Mouse (Mus musculus) megakaryocyte, adult 5-6 weeks (primary cell): ENCODE measurements around the gene Ctdspl. TPM values are rescaled to one million over a fixed set of nuclear protein-coding genes. Genes with fewer than 3 reads are reported as not detected.
A peak's percentile ranks its signal among the peaks of the same experiment; 100 is the strongest.

Experiments
- ATAC-seq: 2 replicates; pipeline ENCODE4 v1.8.0; 2016; ENCODE audit warnings: mild to moderate bottlenecking, inconsistent platforms; ENCODE audit not compliant: poor library complexity, severe bottlenecking
- total RNA-seq, 2 experiments: library from RNA; stranded (forward) in 1 of 2; stranded (reverse) in 1 of 2; fragments of 153-499, 151-499 nt in 1 of 2; fragments of 221-1000, 200-1000 nt in 1 of 2; gene quantifications; 2 replicates each; pipeline versions ENCODE4 v1.2.3 to v1.2.4; 2015 to 2017

The Ctdspl gene
- total RNA-seq, 2 experiments from 2014 or later = 9.8 to 17.8 TPM

DNA sequence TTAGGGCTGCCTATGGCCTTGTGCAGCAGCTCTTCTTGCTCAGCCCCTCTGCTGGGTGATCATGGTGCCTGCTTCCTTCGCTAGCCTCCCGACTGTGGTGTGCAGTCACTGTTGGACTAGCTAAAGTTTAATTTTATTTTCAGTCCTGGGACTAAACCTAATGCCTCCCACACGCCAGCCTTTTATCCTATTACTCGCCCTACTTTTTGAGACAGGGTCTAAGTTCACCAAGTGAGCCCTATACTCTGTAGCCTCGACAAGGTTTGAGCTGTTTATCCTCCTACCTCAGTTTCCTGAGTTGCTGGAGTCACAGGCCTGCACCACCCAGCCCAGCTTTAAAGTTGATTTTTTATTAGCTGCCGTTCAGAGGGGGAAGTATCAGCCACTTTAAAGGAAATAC, 99.0 kb downstream of the Ctdspl start:
- no peak for ATAC-seq

DNA sequence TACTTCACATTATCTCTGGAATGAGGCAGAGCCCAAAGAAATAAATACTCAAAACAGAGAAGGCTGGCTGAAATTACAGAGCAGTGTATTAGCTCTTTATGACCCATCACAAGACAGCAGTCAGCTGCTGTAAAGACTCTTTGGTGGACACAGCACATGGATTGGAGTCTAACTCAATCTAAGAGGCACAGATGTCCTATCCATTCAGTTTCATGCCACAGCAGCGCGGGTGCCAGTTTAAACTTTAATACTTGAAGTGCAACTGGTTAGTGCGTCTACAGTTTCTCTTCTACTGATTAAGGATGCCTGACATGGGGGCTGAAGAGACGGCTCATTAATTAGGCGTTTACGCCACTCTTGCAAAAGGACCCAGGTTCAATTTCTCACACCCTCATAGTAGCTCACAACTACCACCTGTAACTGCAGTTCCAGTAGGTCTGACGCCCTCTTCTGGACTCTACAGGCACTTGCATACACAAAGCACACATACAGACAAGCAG, 99.6 kb downstream of the Ctdspl start:
- ATAC-seq = no peak

DNA sequence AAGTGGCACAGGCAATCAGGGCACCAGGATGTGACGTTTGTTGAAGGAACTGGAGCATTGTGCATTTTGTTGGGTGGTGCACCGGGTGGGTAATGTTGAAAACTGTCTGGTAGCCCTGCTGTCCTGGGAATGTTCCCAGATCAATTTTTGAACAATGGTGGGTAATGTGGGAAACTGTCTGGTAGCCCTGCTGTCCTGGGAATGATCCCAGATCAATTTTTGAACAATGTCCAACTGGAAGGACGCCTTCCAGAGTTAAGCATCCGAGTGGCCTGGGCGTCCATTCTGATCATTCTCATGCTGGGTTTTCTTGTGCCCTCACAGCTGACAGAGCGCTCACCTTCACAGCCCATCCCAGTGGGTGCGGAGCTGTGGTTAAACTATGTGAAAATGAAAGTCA, 101.1 kb downstream of the Ctdspl start:
- ATAC-seq = no peak

DNA sequence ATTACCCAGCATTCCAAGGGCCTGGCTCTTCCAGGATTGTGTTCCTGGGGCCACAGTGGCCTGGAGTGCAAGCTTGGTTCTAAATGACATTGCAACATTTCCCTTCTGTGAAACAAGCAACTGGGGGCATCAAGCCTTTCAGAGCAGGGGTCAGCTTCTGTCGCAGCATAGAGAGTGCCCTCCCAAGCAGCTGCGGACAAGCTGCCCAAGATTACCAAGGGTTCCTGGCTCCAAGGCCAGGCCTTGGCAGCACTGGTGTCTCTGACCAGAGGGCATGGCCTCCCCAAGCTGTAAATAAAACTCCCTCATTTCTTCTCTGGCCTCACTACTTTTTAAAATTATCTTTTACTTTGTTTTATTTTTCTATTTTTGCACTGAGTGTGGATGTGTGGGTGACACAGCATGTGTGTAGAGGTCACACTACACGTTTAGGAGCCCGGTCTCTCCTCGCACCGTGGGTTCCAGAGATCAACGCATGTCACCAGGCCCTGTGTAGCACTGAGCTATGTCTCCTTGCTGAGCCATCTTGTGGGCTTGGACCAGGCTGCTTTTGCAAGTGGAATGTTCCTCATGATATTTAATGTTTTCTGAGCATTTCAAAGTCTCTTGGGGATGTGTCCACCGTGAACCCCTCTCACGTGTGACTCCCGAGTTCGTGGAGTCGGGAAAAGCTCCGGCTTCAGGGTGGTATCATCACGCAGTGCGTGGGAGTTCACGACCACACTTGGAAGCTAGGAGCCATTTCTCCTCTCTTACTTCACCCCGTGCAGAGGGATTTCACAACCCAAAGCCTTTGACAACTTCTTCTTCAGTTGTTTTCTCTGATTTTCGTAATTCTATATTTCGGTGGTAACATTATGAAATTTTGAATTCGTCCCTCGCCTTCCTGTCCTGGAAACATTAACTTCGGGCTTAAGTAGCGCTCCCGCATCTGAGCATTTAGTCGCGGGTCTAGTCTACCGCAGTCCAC, 102.3 kb downstream of the Ctdspl start:
- ATAC-seq = peak; percentile 71

DNA sequence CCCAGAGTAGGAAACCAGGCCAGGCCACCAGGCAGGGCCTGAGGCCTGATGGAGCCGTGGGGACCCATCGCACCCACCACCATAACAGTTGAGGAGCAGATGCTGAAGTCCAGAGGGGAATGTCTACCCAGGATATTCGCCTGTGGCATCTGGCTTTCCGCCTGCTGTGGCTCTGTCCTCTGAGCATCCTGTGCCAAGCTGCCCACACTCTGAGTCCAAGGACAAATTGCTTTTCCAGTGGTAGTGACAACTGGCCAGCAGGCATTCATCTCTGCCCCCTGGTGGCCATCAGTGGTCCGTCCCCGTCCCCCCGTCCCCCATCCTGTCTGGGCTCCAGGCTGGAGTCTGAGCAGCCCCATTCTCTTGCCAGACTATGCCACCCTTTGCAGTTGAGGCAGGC, 103.3 kb downstream of the Ctdspl start:
- peak; percentile 79 for ATAC-seq

DNA sequence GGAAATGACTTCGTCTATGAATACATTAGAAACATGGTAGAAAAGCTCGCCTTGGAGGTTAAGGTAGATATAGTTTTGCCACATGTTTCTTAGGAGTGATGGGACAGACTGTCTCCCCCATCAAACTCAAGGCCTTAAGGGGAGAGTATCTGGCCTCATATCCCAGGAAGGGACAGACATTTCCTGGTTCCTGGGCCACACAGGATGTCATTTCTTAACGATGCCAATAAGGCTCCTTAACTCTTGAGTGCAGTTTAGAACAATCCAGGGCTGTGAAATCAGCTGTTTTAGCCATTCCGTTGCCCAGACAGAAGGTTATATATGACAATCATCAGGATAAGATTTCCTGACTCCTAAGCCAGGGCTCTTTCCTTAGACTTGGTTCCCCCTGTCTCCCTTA, 104.8 kb downstream of the Ctdspl start:
- no peak for ATAC-seq

DNA sequence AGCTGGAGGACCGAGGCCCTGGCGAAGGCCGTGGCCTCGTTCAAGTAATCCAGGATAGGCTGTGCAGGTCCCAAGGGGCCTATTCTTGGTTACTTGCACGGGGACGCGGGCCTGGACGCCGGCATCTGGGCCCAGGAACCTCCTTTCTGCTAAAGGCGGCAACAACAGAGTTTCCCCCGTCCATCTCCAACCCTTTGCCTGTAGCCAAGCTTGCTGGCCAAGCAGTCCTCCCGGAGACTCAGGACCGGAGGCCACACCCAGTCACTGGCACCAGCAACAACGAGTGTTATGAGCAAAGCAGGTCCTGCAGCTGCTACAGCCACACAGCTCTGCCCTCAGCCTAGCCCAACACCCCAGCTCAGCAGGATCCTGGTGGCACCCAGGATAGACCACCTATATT, 105.5 kb downstream of the Ctdspl start:
- ATAC-seq = no peak

DNA sequence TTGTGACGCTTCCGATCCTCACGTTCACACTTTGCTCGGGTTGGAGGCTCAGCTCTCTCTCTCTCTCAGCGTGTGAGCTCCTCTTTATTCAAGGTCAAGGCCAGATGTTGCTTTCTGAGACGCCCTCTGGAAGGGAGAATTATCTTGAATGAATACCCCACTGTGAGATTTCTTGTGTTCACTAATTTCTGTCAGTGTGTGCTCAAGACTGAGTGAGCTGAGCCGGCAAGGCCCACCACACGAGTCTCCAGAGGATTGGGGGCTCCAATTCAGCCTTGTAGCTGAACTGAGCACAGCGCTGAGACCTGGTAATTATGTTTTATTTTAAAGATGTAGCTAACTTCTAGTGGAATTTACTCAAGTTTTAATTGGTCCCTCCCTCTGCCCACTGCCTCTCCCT, 106.3 kb downstream of the Ctdspl start:
- no peak for ATAC-seq

DNA sequence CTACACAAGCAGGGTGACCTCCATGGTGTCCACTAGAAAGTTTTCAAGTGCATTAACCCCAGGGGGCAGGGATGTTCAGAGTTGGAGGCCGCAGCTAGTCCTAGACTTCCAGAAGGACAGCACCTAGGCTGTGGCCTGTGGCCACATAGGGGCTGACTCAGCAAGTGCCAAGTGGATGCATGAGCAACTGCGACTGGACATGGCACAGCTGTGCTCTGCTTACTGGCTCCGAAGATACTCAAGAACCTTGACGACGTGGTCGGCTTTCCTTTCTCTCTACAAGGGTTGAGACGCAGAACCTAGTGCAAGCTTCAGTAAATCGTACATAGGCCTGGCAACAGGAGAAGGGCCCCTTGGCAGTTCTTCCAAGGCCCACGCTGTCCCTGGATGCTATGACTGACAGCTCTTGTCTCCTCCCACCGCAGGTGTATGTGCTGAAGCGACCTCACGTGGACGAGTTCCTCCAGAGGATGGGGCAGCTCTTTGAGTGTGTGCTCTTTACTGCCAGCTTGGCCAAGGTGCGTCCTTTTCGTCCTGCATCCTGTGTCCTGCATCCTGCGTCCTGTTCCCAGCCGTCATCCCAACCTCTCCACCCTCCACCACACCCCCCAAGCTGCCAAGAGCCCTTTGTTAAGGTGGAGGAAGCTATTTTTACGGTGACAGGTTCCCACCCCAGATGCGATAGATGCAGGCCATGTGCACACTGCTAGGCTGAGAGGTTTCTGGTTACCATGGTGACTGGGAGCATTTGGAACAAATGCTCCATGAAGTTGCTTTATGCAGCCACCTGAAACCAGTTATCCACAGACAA, 107.1 kb downstream of the Ctdspl start:
- ATAC-seq = no peak

DNA sequence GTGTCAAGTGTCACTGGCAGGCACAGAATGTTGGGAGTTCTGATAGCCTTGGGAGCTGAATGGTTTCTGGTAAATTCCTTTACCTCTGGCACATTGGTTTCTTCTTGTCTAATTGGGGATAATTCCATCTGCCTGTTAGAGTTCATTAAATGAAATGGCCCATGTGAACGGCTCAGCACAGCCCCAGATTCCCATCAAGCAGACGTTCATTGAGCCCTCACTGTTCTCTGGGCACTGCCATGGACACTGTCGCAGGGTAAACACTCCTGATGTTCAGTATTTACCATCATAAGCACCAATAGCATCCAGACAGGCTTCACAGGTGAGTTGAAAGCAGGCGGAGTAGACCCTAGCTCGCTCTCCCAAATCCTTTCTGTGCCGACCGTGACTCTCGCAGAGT, 107.8 kb downstream of the Ctdspl start:
- no peak for ATAC-seq

DNA sequence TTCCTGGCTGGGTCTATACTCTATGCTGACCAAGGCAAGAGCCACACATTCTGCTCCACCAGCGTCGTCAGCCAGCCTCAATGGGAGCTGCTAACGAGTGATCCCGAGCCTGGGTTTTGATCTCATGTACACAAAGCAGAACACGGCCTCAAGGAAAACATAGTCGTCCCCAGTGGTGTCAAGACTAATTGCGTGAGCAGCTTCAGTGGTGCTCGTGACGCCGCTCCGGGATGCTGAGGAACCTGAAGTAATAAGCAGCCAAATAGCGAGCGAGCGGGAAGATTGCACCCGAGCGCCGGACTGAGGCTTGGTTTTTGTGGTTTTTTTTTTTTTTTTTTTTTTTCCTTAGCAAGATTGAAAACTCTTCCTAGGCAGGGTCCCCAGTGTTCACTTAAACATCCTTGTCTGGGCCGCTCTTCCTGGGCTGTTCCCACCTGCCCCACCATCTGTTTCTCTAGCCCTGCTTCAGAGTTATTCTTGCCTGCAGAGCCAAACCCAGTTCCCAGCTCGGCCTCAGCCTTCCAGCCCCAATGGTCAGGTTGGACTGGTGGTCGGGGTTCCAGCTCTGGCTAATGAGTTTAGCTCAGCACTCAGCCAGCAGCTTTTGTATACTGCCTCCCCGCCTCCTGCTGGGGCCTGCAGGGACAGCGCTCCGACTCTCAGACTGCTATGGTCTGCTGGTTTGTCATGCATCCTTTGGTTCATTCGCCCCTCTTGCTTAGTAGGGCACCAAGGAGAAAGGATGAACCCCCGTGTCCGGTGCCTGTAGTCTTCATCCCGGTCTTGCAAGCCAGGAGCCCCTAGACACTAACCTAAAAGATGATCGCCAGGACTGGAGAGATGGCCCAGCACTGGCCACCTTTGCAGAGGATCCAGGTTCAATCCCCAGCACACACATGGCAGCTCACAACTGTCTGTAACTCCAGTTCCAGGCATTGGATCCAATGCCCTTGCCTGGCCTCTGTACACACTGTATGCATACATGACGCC, 108.7 kb downstream of the Ctdspl start:
- ATAC-seq = no peak

DNA sequence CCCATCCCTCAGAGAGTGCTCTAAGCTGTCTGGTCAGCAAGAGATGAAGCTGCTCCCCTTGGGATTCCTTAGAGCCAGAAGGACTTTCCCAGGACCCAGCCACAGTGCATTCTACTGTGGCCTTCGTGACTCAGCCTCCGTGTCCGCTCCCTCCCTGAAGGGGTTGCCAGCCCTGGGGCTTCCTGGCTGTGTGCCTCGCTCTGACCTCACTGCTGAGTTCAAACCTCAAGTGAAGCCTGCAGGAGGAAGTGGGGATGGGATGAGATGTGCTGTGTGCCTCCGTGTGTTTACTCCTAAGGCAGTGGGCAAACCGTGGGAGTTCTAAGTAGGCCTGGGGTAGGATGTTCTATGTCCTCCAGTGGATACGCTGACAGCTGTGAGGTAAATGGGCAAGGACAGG, 109.6 kb downstream of the Ctdspl start:
- peak; percentile 86 for ATAC-seq

DNA sequence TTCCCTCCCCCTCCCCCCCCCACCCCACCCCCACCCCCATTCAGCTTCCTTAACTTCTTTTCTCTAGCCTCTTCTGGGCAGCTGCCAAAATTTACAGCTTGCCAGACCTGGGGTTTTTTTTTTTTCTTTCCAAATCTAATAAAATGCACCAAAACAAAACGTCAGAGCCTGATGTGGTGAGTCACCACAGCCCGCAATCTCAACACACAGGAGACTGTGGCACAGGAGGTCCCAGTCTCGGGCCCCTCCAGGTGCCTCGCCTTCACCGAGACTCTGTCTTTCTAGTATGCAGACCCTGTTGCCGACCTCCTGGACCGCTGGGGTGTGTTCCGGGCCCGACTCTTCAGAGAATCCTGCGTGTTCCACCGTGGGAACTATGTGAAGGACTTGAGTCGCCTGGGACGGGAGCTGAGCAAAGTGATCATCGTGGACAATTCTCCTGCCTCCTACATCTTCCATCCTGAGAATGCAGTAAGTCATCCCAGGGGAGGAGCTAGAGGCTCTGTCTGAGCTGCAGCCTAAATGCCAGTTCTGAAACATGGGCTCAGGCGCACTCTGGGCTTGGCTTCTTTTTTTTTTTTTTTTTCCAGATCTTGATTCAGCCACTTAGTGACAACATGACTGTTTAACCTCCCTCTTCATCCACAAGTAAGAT, 111.0 kb downstream of the Ctdspl start:
- ATAC-seq = no peak

DNA sequence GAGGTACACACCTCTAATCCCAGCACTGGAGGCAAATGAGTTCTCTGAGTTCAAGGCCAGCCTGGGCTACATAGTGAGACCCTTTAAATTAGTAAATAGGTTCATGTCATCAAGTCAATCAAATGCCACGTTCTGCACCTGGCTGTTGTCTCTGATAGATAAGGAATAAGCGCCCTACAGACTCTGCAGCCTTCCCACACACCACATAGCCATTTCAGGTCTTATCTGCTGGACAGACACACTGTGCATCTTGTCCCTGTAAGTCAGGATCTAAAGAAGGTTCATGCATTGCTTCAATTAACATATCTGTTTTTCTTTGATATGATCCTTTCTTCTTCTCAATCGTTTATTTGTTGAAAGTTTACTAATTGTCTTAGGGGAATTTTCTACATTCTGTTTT, 112.3 kb downstream of the Ctdspl start:
- no peak for ATAC-seq

DNA sequence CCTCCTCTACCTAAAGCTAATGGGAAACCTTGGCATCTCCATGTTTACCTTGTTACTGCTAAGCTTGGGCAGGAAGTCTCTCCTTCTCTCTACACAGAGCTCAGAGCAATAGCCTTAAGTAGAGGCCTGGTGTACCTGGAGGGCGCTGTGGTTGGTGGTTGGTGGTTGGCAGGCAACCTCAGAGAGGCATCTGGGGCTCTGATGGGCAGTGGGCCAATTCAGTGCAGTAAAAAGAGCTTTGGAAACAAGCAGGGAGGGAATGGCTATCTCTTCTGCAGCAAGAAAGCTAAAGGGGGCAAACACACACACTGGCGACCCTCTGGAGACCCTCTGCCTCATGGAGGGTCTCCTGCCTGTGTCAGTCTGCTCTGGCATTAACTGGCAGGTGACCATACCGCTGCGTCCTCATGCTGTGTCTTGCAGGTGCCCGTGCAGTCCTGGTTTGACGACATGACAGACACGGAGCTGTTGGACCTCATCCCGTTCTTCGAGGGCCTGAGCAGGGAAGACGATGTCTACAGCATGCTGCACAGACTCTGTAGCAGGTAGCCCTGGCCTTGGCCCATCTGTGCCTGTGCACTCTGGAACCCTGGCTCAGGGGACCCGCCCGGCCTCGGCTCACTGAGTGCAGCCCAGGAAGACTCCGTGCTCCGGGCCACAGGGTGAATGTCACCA, 114.0 kb downstream of the Ctdspl start:
- no peak for ATAC-seq

DNA sequence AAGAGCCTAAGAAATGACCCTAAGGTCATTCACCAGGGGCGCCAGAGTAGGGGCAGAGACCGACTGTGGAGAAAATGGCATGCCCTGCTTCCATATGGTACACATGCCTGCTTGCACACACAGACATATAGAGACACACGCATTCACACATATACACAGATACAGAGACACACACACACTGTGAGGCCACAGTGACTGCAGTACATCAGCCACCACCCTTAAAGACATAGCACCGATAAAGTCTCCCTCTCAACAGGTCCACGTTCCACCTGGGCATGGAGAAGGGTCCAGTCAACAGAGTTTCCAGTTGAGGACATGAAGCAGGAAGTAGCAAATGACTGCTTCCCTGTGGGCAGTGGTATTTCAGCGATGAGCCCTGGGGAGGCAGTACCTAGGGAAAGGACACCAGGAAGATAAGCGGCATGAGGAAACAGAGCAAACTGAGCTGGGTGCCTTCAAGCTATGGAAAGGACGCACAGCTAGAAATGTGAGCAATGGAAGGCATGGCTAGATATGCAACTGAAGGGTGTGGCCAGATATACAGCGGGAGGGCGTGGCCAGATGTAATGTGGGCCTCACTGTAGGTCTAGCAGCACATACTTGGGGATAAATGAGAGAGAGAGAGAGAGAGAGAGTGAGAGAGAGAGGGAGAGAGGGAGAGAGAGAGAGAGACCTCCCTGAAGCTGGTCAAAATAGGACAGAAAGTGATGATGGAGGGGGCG, 122.1 kb downstream of the Ctdspl start:
- ATAC-seq = no peak

DNA sequence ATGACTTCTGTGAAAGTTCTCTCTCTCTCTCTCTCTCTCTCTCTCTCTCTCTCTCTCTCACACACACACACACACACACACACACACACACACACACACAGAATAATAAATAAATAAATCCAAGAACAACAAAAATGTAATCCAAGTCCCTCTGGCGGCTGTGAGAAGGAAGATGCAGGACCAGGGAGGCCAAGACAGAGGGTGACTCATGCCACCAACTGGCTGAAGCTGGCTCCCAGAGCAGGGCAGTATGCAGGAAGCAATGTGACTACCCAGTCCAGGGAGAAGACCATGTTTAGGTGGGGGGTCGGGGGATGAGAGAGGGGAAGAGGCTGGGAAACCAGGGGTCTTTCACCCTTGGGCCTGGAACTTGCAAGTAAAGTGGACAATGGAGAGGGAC, 124.9 kb downstream of the Ctdspl start:
- no peak for ATAC-seq

DNA sequence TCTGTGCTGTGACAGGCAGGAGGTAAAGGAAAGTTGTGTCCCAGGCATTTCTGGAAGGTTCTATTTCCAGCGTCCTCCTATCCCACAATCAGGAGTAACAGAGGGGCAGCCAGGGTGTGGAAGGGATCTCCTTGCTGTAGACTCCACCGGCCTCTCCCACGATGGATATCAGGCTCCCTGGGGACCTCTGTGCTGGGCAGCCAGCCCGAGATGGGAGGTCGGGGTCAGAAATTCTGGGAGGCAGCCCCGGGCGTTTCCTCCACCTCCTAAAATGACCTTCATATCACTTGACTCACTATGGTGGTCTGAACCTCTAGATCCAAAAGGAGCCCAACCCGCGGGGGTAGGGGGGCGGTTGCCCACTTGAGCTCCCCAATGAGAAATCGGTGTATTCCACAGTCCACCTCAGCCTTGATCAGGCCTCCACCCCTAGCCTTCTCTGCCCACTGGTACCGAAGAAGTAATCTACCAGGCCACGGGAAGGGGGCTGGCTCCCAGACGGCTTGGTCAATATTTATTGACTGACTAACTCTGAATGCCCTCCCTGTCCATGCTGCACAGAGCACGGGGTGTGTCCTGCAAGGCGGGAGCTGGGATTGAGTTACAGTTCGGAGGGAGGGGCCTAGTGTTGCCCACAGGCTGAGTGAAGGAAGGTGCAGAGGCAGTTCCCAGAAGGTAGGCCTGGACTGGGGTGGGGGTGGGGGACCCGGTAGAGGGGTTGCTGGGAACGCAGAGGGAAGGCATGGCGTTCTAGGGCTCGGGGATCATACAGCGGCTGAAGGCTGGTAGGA, 126.1 kb downstream of the Ctdspl start, which contains the start of gene Vill:
TSS of gene Vill (plus strand) at position 625 of the 791 bp plus-strand sequence.
- ATAC-seq = no peak
